Mouse (Mus musculus) limb, embryonic 11.5 days (tissue): ENCODE measurements around the gene Eif4a1. TPM values are rescaled to one million over a fixed set of nuclear protein-coding genes. Genes with fewer than 3 reads are reported as not detected.
A peak's percentile ranks its signal among the peaks of the same experiment; 100 is the strongest.

Source experiments
- ATAC-seq: fragments of 200-750 bp; cut with Nextera tagmentation; 2 replicates; pipeline ENCODE4 v1.8.0; 2017; ENCODE audit warnings: low read depth; ENCODE audit not compliant: insufficient number of reproducible peaks, low FRiP score, low TSS enrichment
- DNase-seq: peaks from one replicate; pipeline ENCODE4 v3.0.0-alpha.2; 2015; ENCODE audit warnings: low spot score
- H3K27ac ChIP-seq: fragments of 300-500 bp; sonication (generic); replicated peaks from 2 replicates; pipeline ENCODE4 v1.5.1; 2014; ENCODE audit warnings: low read depth, mild to moderate bottlenecking, low read length
- H3K27me3 ChIP-seq: fragments of 300-500 bp; sonication (generic); 2 replicates; pipeline ENCODE4 v1.6.1; 2014; ENCODE audit warnings: mild to moderate bottlenecking, low read length, mixed read lengths; ENCODE audit not compliant: control insufficient read depth, insufficient read depth
- H3K36me3 ChIP-seq: fragments of 300-500 bp; sonication (generic); 2 replicates; pipeline ENCODE4 v1.6.1; 2014; ENCODE audit warnings: mild to moderate bottlenecking, low read length, moderate library complexity, mixed read lengths; ENCODE audit not compliant: control insufficient read depth, insufficient read depth
- H3K4me1 ChIP-seq: fragments of 300-500 bp; sonication (generic); 2 replicates; pipeline ENCODE4 v1.6.1; 2014; ENCODE audit warnings: low read length, mixed read lengths; ENCODE audit not compliant: control insufficient read depth, insufficient read depth
- H3K4me2 ChIP-seq: fragments of 300-500 bp; sonication (generic); 2 replicates; pipeline ENCODE4 v1.6.1; 2014; ENCODE audit warnings: low read depth, mild to moderate bottlenecking, moderate library complexity; ENCODE audit not compliant: severe bottlenecking
- H3K4me3 ChIP-seq: fragments of 300-500 bp; sonication (generic); 2 replicates; pipeline ENCODE4 v1.5.1; 2014; ENCODE audit warnings: low read depth, low read length
- H3K9ac ChIP-seq: fragments of 300-500 bp; sonication (generic); 2 replicates; pipeline ENCODE4 v1.6.1; 2014; ENCODE audit warnings: mild to moderate bottlenecking, low read length
- H3K9me3 ChIP-seq: fragments of 300-500 bp; sonication (generic); 2 replicates; pipeline ENCODE4 v1.6.1; 2016; ENCODE audit warnings: low read length; ENCODE audit not compliant: control insufficient read depth
- WGBS: fragments of 180-500 bp; shearing (Covaris S2); extraction: QIAGEN DNeasy Blood & Tissue Kit; methylation state at CpG from one replicate; pipeline ENCODE4 v1.1.7; 2014; 5-methylcytosine and 5-hydroxymethylcytosine counted together
- polyA plus RNA-seq: library from polyadenylated mRNA; unstranded; fragments of >200 nt; fragmentation: Nextera tagmentation; extraction: Ambion mirVana; gene quantifications from 2 replicates; pipeline ENCODE4 v1.2.1, GENCODE M21; 2014

Eif4a1 gene
- polyA plus RNA-seq, 1 experiment from 2014 or later = 892 TPM

DNA sequence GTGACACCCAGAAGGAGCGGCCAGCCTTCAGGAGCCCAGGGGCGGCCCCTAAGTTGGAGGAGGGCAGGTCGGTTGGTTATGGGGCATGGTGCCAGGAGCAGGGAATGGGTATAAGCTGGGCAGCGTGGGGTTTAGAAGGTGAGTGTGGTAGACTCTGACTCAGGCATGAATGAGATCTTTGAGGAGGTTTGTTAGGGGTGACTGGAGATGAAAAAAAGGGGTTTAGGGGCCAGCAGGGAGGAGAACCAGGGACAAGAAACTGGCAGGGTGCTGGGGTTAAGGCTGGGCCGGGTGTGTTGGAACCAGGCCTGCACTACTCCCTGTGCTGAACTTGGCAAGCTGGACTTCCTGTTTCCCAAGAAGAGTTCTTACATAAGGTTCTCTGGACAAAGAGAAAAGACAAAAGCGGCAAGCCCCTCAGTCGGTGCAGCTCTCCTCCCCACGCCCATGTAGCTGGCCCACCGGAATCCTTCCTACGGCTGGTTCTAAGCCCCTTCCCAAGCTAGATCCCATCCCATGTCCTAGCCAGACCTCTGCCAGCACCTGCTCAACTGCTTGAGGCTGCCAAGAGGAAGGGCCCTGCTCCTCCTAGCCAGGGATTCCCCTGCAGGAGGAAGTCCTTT, 13.4 kb upstream of the Eif4a1 start, which contains the start of gene Tnfsf13:
TSS of gene Tnfsf13 (minus strand) at position 259 of the 623 bp plus-strand sequence.
- 83% methylated on average over 10 of the region's 10 CpGs for WGBS
- no peak for DNase-seq

DNA sequence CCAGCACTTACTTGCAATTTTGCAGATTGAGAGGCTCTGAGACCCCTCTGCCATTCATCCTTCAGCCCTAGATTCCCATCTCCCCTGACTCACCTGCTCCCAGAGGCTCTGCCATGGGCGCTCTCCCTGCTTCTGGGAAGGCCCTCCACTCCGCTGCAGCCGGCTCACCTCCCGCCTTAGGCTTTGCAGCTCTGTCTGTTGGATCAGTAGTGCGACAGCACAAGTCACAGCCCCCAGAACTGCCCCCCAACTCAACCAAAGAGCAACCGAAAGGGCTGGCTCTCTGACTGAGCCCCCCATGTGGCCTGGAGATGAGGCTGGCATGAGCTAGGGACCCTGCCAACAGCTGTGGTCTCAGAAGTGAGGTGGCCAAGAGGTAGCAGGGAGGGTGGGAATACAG, 12.7 kb upstream of the Eif4a1 start:
- DNase-seq (no peak), ATAC-seq (no peak)
- Histone ChIP-seq H3K4me2 (no peak overlapping the region), H3K36me3 (no peaks in the 10 kb centered on the region), H3K27ac (no peak overlapping the region), H3K4me3 (no peak overlapping the region), H3K27me3 (no peaks in the 10 kb centered on the region), H3K9ac (no peak overlapping the region), H3K4me1 (peaks cover 8% of the 10 kb centered on the region; the same call in 1 of the 2 replicates), H3K9me3 (no peaks in the 10 kb centered on the region)
- WGBS = 81% methylated on average over 6 of the region's 6 CpGs

More for the DNA sequence above, 13.4 kb upstream of the Eif4a1 start, which contains the start of gene Tnfsf13:
- Histone ChIP-seq H3K4me3 (no peak within 1 kb of the TSS), H3K36me3 (no peaks in the 10 kb centered on the region), H3K27ac (no peak within 1 kb of the TSS), H3K9me3 (no peaks in the 10 kb centered on the region), H3K4me2 (no peak within 1 kb of the TSS; the same call in 1 of the 2 replicates), H3K9ac (peak within 1 kb of the TSS; percentile 32; the same call in 1 of the 2 replicates), H3K27me3 (no peaks in the 10 kb centered on the region), H3K4me1 (0 out of 2 replicates have a peak, but pooled peaks cover 4% of the 10 kb centered on the region)
- ATAC-seq = no peak

DNA sequence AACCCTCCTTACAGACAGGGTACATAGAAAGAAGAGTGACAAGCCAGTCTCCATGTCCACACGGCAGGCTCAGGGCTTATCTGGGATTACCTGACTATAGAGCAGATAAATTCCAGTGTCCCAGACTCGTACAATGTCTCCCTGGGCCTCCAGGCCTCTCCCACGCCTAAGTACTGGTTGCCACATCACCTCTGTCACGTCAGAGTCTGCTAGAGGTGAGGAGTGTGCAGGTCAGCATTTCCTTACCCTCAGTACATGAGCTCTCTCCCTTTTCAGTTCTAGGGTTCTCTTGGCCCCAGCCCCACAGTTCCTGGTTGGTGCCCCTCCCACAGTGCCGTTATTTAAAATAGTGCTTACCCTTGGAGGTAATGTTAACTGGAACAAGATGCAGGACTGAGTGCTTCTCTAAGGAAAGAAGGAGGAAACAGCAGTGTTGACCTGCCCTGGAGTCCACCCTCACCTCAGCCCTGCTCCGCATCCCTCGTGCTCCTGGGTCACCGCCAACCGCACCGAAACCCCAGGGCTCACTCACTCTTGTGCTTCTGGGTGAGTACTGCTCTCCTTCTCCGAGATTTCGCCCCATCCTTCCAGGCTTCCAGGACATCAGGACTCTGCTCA, 12.0 kb upstream of the Eif4a1 start:
- peaks cover 8% of the 10 kb centered on the region; the same call in 1 of the 2 replicates for H3K4me1 ChIP-seq

DNA sequence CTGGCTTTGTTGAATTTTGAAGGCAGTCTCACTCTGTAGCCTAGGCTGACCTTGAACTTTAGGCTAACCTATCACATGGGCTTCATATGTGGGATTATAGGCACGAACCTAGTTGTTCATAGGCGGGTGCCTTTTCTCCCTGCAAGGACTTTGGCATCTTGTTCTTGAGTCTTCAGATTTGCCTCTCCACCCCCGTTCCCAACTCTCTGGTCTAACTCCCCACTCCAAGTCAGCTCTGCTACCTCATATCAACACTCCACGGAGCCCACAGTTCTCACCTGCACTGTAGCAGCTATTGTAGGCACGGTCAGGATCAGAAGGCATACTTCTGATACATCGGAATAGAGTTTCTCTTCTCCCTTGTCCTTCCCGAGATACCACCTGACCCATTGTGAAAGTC, 11.4 kb upstream of the Eif4a1 start:
- peaks cover 8% of the 10 kb centered on the region; the same call in 1 of the 2 replicates for H3K4me1 ChIP-seq
- H3K9me3 ChIP-seq = no peaks in the 10 kb centered on the region
- H3K4me3 ChIP-seq = no peak overlapping the region
- H3K27ac ChIP-seq = no peak overlapping the region
- H3K27me3 ChIP-seq = no peaks in the 10 kb centered on the region
- no peak for DNase-seq
- WGBS = 82% methylated on average over 7 of the region's 7 CpGs
- no peak for ATAC-seq
- H3K4me2 ChIP-seq = no peak overlapping the region
- peaks cover 4% of the 10 kb centered on the region; the same call in 1 of the 2 replicates for H3K36me3 ChIP-seq
- no peak overlapping the region for H3K9ac ChIP-seq

More for the DNA sequence above, 12.0 kb upstream of the Eif4a1 start:
- Histone ChIP-seq H3K4me2 (no peak overlapping the region), H3K36me3 (no peaks in the 10 kb centered on the region), H3K9me3 (no peaks in the 10 kb centered on the region), H3K9ac (no peak overlapping the region), H3K4me3 (no peak overlapping the region), H3K27ac (no peak overlapping the region), H3K27me3 (no peaks in the 10 kb centered on the region)
- 82% methylated on average over 12 of the region's 12 CpGs for WGBS
- no peak for ATAC-seq
- DNase-seq = no peak

DNA sequence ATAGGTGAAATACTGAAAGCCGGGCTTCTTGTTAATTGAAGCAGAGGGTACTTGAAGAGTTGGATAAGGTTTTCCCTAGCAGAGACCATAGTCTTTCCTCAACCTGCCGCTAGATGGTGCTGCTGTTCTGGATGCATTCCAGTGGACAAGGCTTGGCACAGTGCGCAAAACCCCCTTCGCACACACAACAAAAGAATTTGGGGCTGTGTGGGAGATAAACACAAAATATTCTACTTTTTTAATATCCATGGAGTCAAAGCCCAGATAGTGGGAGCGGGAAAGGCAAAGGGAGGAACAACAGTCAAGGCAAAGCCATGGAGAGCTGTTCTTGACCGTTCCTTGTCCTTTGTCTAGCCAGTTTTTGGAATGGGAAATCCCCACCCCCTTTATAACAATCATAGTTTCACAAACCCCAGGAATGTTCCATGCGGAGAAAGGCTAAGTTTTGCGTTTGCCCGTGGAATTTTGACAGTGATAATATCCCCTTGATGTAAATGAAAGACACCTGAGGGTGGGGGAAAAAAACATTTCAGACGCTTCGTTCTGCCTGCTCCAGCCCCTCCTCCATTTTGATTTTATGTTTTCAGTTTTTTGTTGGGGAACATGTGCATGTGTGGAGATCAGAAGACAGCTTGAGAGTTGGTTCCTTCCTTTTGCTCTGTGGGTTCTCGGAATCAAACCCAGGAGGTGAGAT, 10.8 kb upstream of the Eif4a1 start:
- peak; percentile 18; the same call in 1 of the 2 replicates for ATAC-seq
- Histone ChIP-seq H3K9ac (peak overlapping the region; percentile 53), H3K36me3 (peaks cover 7% of the 10 kb centered on the region; the same call in 1 of the 2 replicates), H3K27me3 (no peaks in the 10 kb centered on the region), H3K27ac (no peak overlapping the region), H3K4me1 (peaks cover 8% of the 10 kb centered on the region; the same call in 1 of the 2 replicates), H3K4me3 (no peak overlapping the region), H3K4me2 (peak overlapping the region; percentile 92; the same call in 1 of the 2 replicates), H3K9me3 (no peaks in the 10 kb centered on the region)
- 28% methylated on average over 12 of the region's 12 CpGs for WGBS
- DNase-seq = peak; percentile 97

DNA sequence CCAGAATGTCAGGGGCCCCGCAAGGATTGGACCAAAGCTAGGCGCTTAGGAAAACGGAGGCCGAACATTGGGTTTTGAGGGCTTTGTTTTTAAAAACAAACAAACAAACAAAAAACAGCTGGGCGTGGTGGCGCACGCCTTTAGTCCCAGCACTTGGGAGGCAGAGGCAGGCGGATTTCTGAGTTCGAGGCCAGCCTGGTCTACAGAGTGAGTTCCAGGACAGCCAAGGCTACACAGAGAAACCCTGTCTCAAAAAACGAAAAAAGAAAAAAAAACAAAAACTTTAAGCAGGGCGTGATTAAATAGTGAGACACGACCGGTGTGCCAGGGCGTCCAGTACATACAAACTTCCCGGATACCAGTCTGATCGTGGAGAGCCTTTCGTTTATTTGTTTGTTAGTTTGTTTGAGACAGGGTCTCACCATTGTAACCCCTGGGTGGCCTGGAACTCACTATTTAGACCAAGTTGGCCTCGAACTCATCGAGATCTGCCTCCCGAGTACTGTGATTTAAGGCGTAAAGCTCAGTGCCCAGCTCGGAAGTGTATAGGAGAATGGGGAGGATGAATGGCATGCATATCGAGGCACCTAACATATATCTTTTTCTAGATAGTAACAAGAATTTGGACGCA, 10.1 kb upstream of the Eif4a1 start:
- ATAC-seq = peak; percentile 5; the same call in 1 of the 2 replicates
- H3K4me1 ChIP-seq = peaks cover 8% of the 10 kb centered on the region; the same call in 1 of the 2 replicates
- peaks cover 7% of the 10 kb centered on the region; the same call in 1 of the 2 replicates for H3K36me3 ChIP-seq
- peak overlapping the region; percentile 92 for H3K4me2 ChIP-seq
- H3K27me3 ChIP-seq = no peaks in the 10 kb centered on the region
- peak overlapping the region; percentile 80 for H3K9ac ChIP-seq
- H3K9me3 ChIP-seq = no peaks in the 10 kb centered on the region
- peak overlapping the region; percentile 92 for H3K27ac ChIP-seq
- no peak for DNase-seq
- 27% methylated on average over 24 of the region's 24 CpGs for WGBS
- H3K4me3 ChIP-seq = peak overlapping the region; percentile 66

DNA sequence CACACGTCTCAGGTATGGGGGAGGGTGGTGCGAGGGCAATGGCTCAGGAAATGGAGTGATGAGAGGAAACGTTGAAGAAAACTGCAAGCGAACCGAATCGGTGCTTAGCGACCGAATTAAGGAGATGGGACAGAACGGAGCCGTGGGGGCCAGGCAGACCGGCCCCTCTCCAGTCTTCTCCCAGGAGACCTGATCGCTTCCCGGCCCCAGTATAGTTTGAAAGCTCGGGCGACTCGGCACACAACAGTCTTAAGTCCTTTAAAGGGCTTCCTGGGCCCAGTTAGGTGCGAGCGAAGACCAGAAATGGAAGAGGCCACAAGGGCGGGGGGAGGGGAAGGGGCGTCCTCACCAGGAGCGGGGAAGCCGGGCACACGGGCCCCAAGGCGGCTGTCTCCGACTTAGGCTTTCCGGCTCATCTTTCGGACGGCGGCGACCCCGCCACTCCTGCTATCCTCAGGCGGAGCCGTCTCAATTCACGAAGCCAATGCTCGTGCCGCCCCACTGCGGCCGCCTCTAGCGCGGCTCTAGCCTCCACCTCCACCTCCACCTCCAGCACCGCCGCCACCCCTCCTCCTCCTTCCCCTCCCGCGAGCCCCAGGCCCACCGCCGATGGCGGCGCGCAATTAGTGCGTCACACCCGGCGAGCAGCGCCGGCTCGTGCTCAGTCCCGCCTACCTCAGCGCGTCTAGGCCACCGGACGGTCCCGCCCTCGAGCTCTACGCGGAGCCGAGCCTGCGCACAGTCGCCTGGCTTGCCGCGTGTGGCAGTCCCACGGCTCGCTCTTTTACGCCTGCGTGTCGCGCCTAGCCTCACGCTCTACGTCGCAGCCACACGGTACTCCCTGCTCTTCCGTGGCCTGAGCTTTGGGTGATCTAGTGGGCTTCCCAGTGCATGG, 9.3 kb upstream of the Eif4a1 start, which contains the start of gene Senp3:
TSS of gene Senp3 (minus strand) at position 771 of the 895 bp plus-strand sequence.
- peak; percentile 90 for ATAC-seq
- H3K36me3 ChIP-seq = peaks cover 9% of the 10 kb centered on the region; the same call in 1 of the 2 replicates

More for the DNA sequence above, 9.3 kb upstream of the Eif4a1 start, which contains the start of gene Senp3:
- DNase-seq = peak; percentile 99
- H3K4me1 ChIP-seq = peaks cover 8% of the 10 kb centered on the region; the same call in 1 of the 2 replicates
- no peaks in the 10 kb centered on the region for H3K27me3 ChIP-seq
- peak within 1 kb of the TSS; percentile 66 for H3K4me3 ChIP-seq
- H3K9ac ChIP-seq = peak within 1 kb of the TSS; percentile 80
- H3K4me2 ChIP-seq = peak within 1 kb of the TSS; percentile 92
- peak within 1 kb of the TSS; percentile 92 for H3K27ac ChIP-seq
- WGBS = under 1% methylated on average over 77 of the region's 80 CpGs
- H3K9me3 ChIP-seq = no peaks in the 10 kb centered on the region
